Mouse (Mus musculus) small intestine, adult 2 months (tissue): ENCODE data around the gene Scaf4. TPM values are rescaled to one million over a fixed set of nuclear protein-coding genes. Genes with fewer than 3 reads are reported as not detected.
"Not testable (repeated sequence)": the region's sequence is repeated elsewhere in the genome, so short reads cannot be mapped to it uniquely, and the experiment has no call there.

Experiments
- H3K27ac ChIP-seq: fragments of 200-500 bp; 2 replicates; pipeline ENCODE4 v1.5.1; 2012; ENCODE audit warnings: low read depth, low read length, control low read depth, inconsistent platforms; ENCODE audit not compliant: insufficient read depth
- H3K27me3 ChIP-seq: fragments of 200-500 bp; 2 replicates; pipeline ENCODE4 v1.6.1; 2012; ENCODE audit warnings: mild to moderate bottlenecking, moderate library complexity, low read length, inconsistent platforms; ENCODE audit not compliant: control insufficient read depth, insufficient read depth
- H3K36me3 ChIP-seq: fragments of 200-500 bp; 2 replicates; pipeline ENCODE4 v1.6.1; 2012; ENCODE audit warnings: mild to moderate bottlenecking, low read length, control low read depth, inconsistent platforms; ENCODE audit not compliant: control insufficient read depth, insufficient read depth
- H3K4me1 ChIP-seq: fragments of 200-500 bp; 2 replicates; pipeline ENCODE4 v1.6.1; 2012; ENCODE audit warnings: low read length, inconsistent platforms, mixed read lengths; ENCODE audit not compliant: control insufficient read depth, insufficient read depth, insufficient read length
- H3K4me3 ChIP-seq: fragments of 200-500 bp; 2 replicates; pipeline ENCODE4 v1.5.1; 2012; ENCODE audit warnings: low read depth, mild to moderate bottlenecking, control low read depth, inconsistent platforms, low read length, moderate library complexity
- CTCF ChIP-seq: fragments of 200-500 bp; IDR thresholded peaks from 2 replicates; pipeline ENCODE4 v1.5.1; 2012; ENCODE audit warnings: low read depth, mild to moderate bottlenecking, control low read depth, inconsistent platforms, low read length, moderate library complexity, mixed read lengths; ENCODE audit not compliant: insufficient replicate concordance, insufficient read length; ENCODE audit errors: extremely low read depth
- POLR2A ChIP-seq: fragments of 200-500 bp; IDR thresholded peaks from 2 replicates; pipeline ENCODE4 v1.6.1; 2012; ENCODE audit warnings: low read depth, mild to moderate bottlenecking, control low read depth, inconsistent platforms, low read length, moderate library complexity
- WGBS: fragments of 180-500 bp; shearing (Covaris S2); methylation state at CpG from one replicate; pipeline ENCODE4 v1.1.7; 2018; 5-methylcytosine and 5-hydroxymethylcytosine counted together
- polyA plus RNA-seq: library from polyadenylated mRNA; depleted of rRNA; stranded (reverse); fragments of >200 nt; gene quantifications from 2 replicates; pipeline ENCODE4 v1.2.3, GENCODE M21; 2012

Scaf4 gene
- polyA plus RNA-seq, 1 experiment = 43.4 TPM

DNA sequence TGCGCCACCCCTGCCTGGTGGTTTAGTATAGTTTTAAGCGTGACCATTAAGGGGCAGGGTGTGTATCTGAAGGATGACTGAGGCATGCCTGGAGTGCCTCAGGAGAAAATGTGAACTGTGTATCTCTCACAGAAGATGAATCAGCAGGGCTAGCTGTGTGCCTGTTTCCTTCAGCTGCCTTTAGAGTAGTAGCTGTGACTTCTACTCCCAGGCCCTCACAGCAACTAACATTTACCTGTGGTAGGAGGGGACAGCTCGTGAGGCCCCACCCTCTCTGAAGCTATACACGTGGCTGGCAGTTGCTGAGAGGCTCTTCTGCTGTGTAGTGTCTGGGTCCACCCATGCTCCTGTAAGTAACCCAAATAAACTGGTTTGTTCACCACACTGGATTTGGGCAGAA, 66.4 kb downstream of the Scaf4 start:
- TF ChIP-seq POLR2A = no peak
- no peak for TF ChIP-seq CTCF
- Histone ChIP-seq H3K36me3 (no peaks in the 10 kb centered on the region; the same call in 1 of the 2 replicates), H3K27ac (peak overlapping the region; percentile 17; the same call in 1 of the 2 replicates), H3K27me3 (no peaks in the 10 kb centered on the region), H3K4me1 (peaks cover 20% of the 10 kb centered on the region; the same call in 1 of the 2 replicates), H3K4me3 (no peak overlapping the region)
- WGBS = 47% methylated on average over 4 of the region's 4 CpGs

DNA sequence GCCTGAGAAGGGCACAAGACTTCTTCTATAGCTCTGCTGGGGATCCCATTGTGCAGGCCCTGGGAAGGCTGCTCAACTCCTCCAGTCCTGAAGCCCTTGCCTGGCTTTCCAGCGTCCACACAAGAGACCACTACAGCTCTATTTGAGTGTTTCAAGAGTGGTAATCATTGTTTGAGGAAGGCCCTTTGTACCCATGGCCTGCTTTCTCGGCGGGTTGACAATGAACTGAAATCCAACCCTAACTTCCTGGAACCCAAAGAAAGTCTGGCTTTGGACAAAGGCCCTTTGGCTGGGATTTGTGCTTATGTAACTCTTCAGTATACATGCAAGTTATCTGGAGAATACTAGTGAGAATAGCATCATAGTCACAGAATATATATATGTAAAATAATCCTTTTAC, 66.9 kb downstream of the Scaf4 start:
- H3K4me1 ChIP-seq = peaks cover 21% of the 10 kb centered on the region; the same call in 1 of the 2 replicates
- no peak for TF ChIP-seq POLR2A
- TF ChIP-seq CTCF = no peak
- 23% methylated on average over 3 of the region's 3 CpGs for WGBS
- no peaks in the 10 kb centered on the region for H3K36me3 ChIP-seq
- no peak overlapping the region for H3K4me3 ChIP-seq
- no peaks in the 10 kb centered on the region for H3K27me3 ChIP-seq
- H3K27ac ChIP-seq = peak overlapping the region; percentile 85

GRCm38 (mm10) chr16:90216414-90216813, 67.9 kb downstream of the Scaf4 start:
- H3K27ac ChIP-seq = peak overlapping the region; percentile 88
- WGBS = 29% methylated on average over 2 of the region's 2 CpGs
- no peak for TF ChIP-seq CTCF
- no peak for TF ChIP-seq POLR2A
- no peaks in the 10 kb centered on the region for H3K27me3 ChIP-seq
- H3K4me1 ChIP-seq = peaks cover 25% of the 10 kb centered on the region; the same call in 1 of the 2 replicates
- H3K36me3 ChIP-seq = no peaks in the 10 kb centered on the region
- H3K4me3 ChIP-seq = no peak overlapping the region

- H3K4me1 ChIP-seq = peaks cover 28% of the 10 kb centered on the region
- not testable (repeated sequence) for H3K27me3 ChIP-seq, H3K4me3 ChIP-seq, H3K27ac ChIP-seq, H3K36me3 ChIP-seq
- 66% methylated on average over 5 of the region's 5 CpGs for WGBS
Observed at GRCm38 (mm10) chr16:90215879-90216278, 68.4 kb downstream of the Scaf4 start.

GRCm38 (mm10) chr16:90214731-90215565, 69.4 kb downstream of the Scaf4 start:
- Histone ChIP-seq H3K36me3 (no peaks in the 10 kb centered on the region), H3K4me1 (peaks cover 30% of the 10 kb centered on the region), H3K27ac (no peak overlapping the region), H3K4me3 (no peak overlapping the region), H3K27me3 (no peaks in the 10 kb centered on the region)
- WGBS = 86% methylated on average over 11 of the region's 11 CpGs
- TF ChIP-seq CTCF (no peak), POLR2A (no peak)

- TF ChIP-seq CTCF (no peak), POLR2A (no peak)
- peaks cover 30% of the 10 kb centered on the region for H3K4me1 ChIP-seq
Observed at GRCm38 (mm10) chr16:90213477-90214339, 70.6 kb downstream of the Scaf4 start.

DNA sequence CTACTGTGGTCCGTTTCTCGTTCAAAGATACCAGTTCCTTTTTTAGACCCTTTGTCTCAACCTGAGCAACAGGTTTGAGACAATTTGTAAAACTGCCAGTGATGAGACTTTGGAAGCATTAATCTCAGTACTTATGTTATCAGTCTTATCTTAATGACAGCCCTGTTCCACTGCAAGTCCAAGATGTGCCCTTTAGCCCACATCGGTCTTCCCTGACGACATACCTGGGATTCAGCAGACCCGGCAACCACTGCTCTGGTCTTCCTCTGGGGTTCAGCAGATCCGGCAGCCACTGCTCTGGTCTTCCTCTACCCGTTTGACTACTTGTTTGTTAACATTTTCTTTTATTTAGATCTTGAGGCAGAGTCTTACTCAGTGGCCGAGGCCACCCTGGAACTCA, 72.5 kb downstream of the Scaf4 start:
- peak overlapping the region; percentile 57 for H3K27ac ChIP-seq
- WGBS = 27% methylated on average over 8 of the region's 8 CpGs
- no peaks in the 10 kb centered on the region for H3K36me3 ChIP-seq
- H3K4me3 ChIP-seq = no peak overlapping the region
- H3K4me1 ChIP-seq = peaks cover 22% of the 10 kb centered on the region
- TF ChIP-seq POLR2A = no peak
- TF ChIP-seq CTCF = no peak
- H3K27me3 ChIP-seq = no peaks in the 10 kb centered on the region

More at GRCm38 (mm10) chr16:90213477-90214339, 70.6 kb downstream of the Scaf4 start:
- 67% methylated on average over 12 of the region's 12 CpGs for WGBS
- Histone ChIP-seq H3K4me3 (no peak overlapping the region), H3K27ac (no peak overlapping the region), H3K27me3 (no peaks in the 10 kb centered on the region), H3K36me3 (no peaks in the 10 kb centered on the region)
